Mouse (Mus musculus) heart, embryonic 12.5 days (tissue): ENCODE results near the gene Igf2r. TPM values are rescaled to one million over a fixed set of nuclear protein-coding genes. Genes with fewer than 3 reads are reported as not detected.
"Not testable (repeated sequence)": the region's sequence is repeated elsewhere in the genome, so short reads cannot be mapped to it uniquely, and the experiment has no call there.

Experiments
- ATAC-seq: fragments of 200-750 bp; cut with Nextera tagmentation; 2 replicates; pipeline ENCODE4 v1.8.0; 2017; ENCODE audit warnings: moderate TSS enrichment, moderate library complexity; ENCODE audit not compliant: insufficient number of reproducible peaks, low FRiP score
- H3K27ac ChIP-seq: fragments of 300-500 bp; sonication (generic); 2 replicates; pipeline ENCODE4 v1.5.1; 2016; ENCODE audit warnings: mild to moderate bottlenecking, moderate library complexity; ENCODE audit not compliant: poor library complexity, severe bottlenecking
- H3K27me3 ChIP-seq: fragments of 300-500 bp; sonication (generic); replicated peaks from 2 replicates; pipeline ENCODE4 v1.6.1; 2016; ENCODE audit warnings: mild to moderate bottlenecking, moderate library complexity
- H3K36me3 ChIP-seq: fragments of 300-500 bp; sonication (generic); 2 replicates; pipeline ENCODE4 v1.6.1; 2016; ENCODE audit warnings: mild to moderate bottlenecking, moderate library complexity
- H3K4me1 ChIP-seq: fragments of 300-500 bp; sonication (generic); replicated peaks from 2 replicates; pipeline ENCODE4 v1.6.1; 2016; ENCODE audit warnings: mild to moderate bottlenecking
- H3K4me2 ChIP-seq: fragments of 300-500 bp; sonication (generic); 2 replicates; pipeline ENCODE4 v1.6.1; 2016; ENCODE audit warnings: mild to moderate bottlenecking, moderate library complexity
- H3K4me3 ChIP-seq: fragments of 300-500 bp; sonication (generic); 2 replicates; pipeline ENCODE4 v1.5.1; 2016; ENCODE audit warnings: mild to moderate bottlenecking
- H3K9ac ChIP-seq: fragments of 300-500 bp; sonication (generic); 2 replicates; pipeline ENCODE4 v1.6.1; 2016; ENCODE audit warnings: mild to moderate bottlenecking, moderate library complexity
- H3K9me3 ChIP-seq: fragments of 300-500 bp; sonication (generic); replicated peaks from 2 replicates; pipeline ENCODE4 v1.6.1; 2016; ENCODE audit warnings: mild to moderate bottlenecking, moderate library complexity
- WGBS: fragments of 180-500 bp; shearing (Covaris S2); methylation state at CpG from one replicate; pipeline ENCODE4 v1.1.7; 2016; 5-methylcytosine and 5-hydroxymethylcytosine counted together
- polyA plus RNA-seq: library from polyadenylated mRNA; unstranded; fragments of >200 nt; fragmentation: Nextera tagmentation; extraction: Ambion mirVana; gene quantifications from 2 replicates; pipeline ENCODE4 v1.2.1, GENCODE M21; 2016

Gene Igf2r
- polyA plus RNA-seq, 1 experiment from 2014 or later = 293 TPM

GRCm38 (mm10) chr17:12684928-12685624 is 84.4 kb downstream of the Igf2r start:
- H3K4me1 ChIP-seq = peaks cover 22% of the 10 kb centered on the region
- ATAC-seq = peak; percentile 61
- H3K4me2 ChIP-seq = no peak overlapping the region
- WGBS = 79% methylated on average over 7 of the region's 7 CpGs
- H3K4me3 ChIP-seq = no peak overlapping the region
- no peaks in the 10 kb centered on the region for H3K27me3 ChIP-seq
- 0 out of 2 replicates have a peak, but pooled peaks cover under 1% of the 10 kb centered on the region for H3K9me3 ChIP-seq
- peaks cover 98% of the 10 kb centered on the region for H3K36me3 ChIP-seq
- H3K9ac ChIP-seq = no peak overlapping the region
- H3K27ac ChIP-seq = peak overlapping the region; percentile 31; the same call in 1 of the 2 replicates

GRCm38 (mm10) chr17:12684412-12684811 is 85.1 kb downstream of the Igf2r start:
- Histone ChIP-seq H3K4me2 (no peak overlapping the region), H3K9me3 (peaks cover 7% of the 10 kb centered on the region; the same call in 1 of the 2 replicates), H3K9ac (no peak overlapping the region), H3K27me3 (no peaks in the 10 kb centered on the region), H3K27ac (no peak overlapping the region), H3K36me3 (peaks cover 95% of the 10 kb centered on the region), H3K4me1 (peaks cover 24% of the 10 kb centered on the region), H3K4me3 (no peak overlapping the region)
- no peak for ATAC-seq
- 65% methylated on average over 4 of the region's 4 CpGs for WGBS

- WGBS = 89% methylated on average over 13 of the region's 13 CpGs
- Histone ChIP-seq H3K9ac (no peak overlapping the region), H3K4me2 (no peak overlapping the region), H3K36me3 (peaks cover 87% of the 10 kb centered on the region), H3K4me3 (no peak overlapping the region), H3K27me3 (no peaks in the 10 kb centered on the region), H3K27ac (no peak overlapping the region), H3K9me3 (peaks cover 9% of the 10 kb centered on the region; the same call in 1 of the 2 replicates), H3K4me1 (peaks cover 16% of the 10 kb centered on the region)
- ATAC-seq = no peak
Measured at GRCm38 (mm10) chr17:12683582-12683981, 85.9 kb downstream of the Igf2r start.

GRCm38 (mm10) chr17:12678261-12678660 is 91.2 kb downstream of the Igf2r start:
- Histone ChIP-seq H3K36me3 (peaks cover 34% of the 10 kb centered on the region), H3K4me2 (no peak overlapping the region), H3K9ac (no peak overlapping the region), H3K4me1 (peaks cover 13% of the 10 kb centered on the region; the same call in 1 of the 2 replicates), H3K4me3 (no peak overlapping the region), H3K27ac (no peak overlapping the region), H3K9me3 (peaks cover 9% of the 10 kb centered on the region; the same call in 1 of the 2 replicates), H3K27me3 (no peaks in the 10 kb centered on the region)
- no peak for ATAC-seq

- H3K4me3 ChIP-seq = no peak overlapping the region
- peaks cover 13% of the 10 kb centered on the region; the same call in 1 of the 2 replicates for H3K4me1 ChIP-seq
- H3K9ac ChIP-seq = no peak overlapping the region
- no peak overlapping the region for H3K27ac ChIP-seq
- no peaks in the 10 kb centered on the region for H3K27me3 ChIP-seq
- H3K4me2 ChIP-seq = no peak overlapping the region
- peaks cover 9% of the 10 kb centered on the region; the same call in 1 of the 2 replicates for H3K9me3 ChIP-seq
- H3K36me3 ChIP-seq = peaks cover 24% of the 10 kb centered on the region
- ATAC-seq = no peak
Measured at GRCm38 (mm10) chr17:12677139-12677538, 92.3 kb downstream of the Igf2r start.

- ATAC-seq = no peak
- Histone ChIP-seq H3K36me3 (peaks cover 9% of the 10 kb centered on the region), H3K27me3 (no peaks in the 10 kb centered on the region), H3K4me1 (peaks cover 13% of the 10 kb centered on the region; the same call in 1 of the 2 replicates), H3K4me3 (no peak within 1 kb of the TSS), H3K4me2 (no peak within 1 kb of the TSS), H3K9me3 (peaks cover 9% of the 10 kb centered on the region; the same call in 1 of the 2 replicates), H3K9ac (no peak within 1 kb of the TSS), H3K27ac (no peak within 1 kb of the TSS)
- 77% methylated on average over 7 of the region's 7 CpGs for WGBS
Measured at GRCm38 (mm10) chr17:12675646-12676045, 93.8 kb downstream of the Igf2r start, which contains the start of gene Slc22a1. Gene Slc22a1 (minus strand): TSS chr17:12675829.

GRCm38 (mm10) chr17:12674980-12675379 is 94.5 kb downstream of the Igf2r start:
- H3K27ac ChIP-seq, H3K9ac ChIP-seq, ATAC-seq, H3K4me2 ChIP-seq, H3K36me3 ChIP-seq, H3K27me3 ChIP-seq, H3K4me3 ChIP-seq, H3K9me3 ChIP-seq: not testable (repeated sequence)
- peaks cover 11% of the 10 kb centered on the region for H3K4me1 ChIP-seq
- WGBS = 75% methylated on average over 7 of the region's 7 CpGs

- Histone ChIP-seq H3K27me3 (no peaks in the 10 kb centered on the region), H3K4me1 (peaks cover 22% of the 10 kb centered on the region), H3K27ac (no peak overlapping the region), H3K4me2 (no peak overlapping the region), H3K9me3 (no peaks in the 10 kb centered on the region), H3K9ac (no peak overlapping the region), H3K4me3 (no peak overlapping the region), H3K36me3 (no peaks in the 10 kb centered on the region)
- ATAC-seq = no peak
- 53% methylated on average over 3 of the region's 3 CpGs for WGBS
Measured at GRCm38 (mm10) chr17:12673871-12674270, 95.6 kb downstream of the Igf2r start.

GRCm38 (mm10) chr17:12672285-12672790 is 97.1 kb downstream of the Igf2r start:
- WGBS = 72% methylated on average over 7 of the region's 7 CpGs

GRCm38 (mm10) chr17:12671029-12671605 is 98.3 kb downstream of the Igf2r start:
- no peak overlapping the region for H3K9ac ChIP-seq
- H3K36me3 ChIP-seq = no peaks in the 10 kb centered on the region
- no peak overlapping the region for H3K4me3 ChIP-seq
- peaks cover 41% of the 10 kb centered on the region for H3K4me1 ChIP-seq
- no peak for ATAC-seq
- peak overlapping the region; percentile 88 for H3K27ac ChIP-seq
- H3K4me2 ChIP-seq = no peak overlapping the region
- WGBS = 78% methylated on average over 5 of the region's 5 CpGs
- H3K27me3 ChIP-seq = no peaks in the 10 kb centered on the region
- H3K9me3 ChIP-seq = no peaks in the 10 kb centered on the region

More at GRCm38 (mm10) chr17:12672285-12672790, 97.1 kb downstream of the Igf2r start:
- no peak for ATAC-seq
- no peak overlapping the region for H3K4me2 ChIP-seq
- no peaks in the 10 kb centered on the region for H3K27me3 ChIP-seq
- H3K4me3 ChIP-seq = no peak overlapping the region
- H3K9ac ChIP-seq = no peak overlapping the region
- no peak overlapping the region for H3K27ac ChIP-seq
- H3K36me3 ChIP-seq = no peaks in the 10 kb centered on the region
- H3K4me1 ChIP-seq = peaks cover 36% of the 10 kb centered on the region
- no peaks in the 10 kb centered on the region for H3K9me3 ChIP-seq

GRCm38 (mm10) chr17:12669363-12669679 is 100.1 kb downstream of the Igf2r start:
- Histone ChIP-seq H3K9me3 (no peaks in the 10 kb centered on the region), H3K4me3 (no peak overlapping the region), H3K9ac (0 out of 2 replicates have a peak overlapping the region, but pooled peaks have one; percentile 14), H3K4me1 (peaks cover 37% of the 10 kb centered on the region), H3K4me2 (0 out of 2 replicates have a peak overlapping the region, but pooled peaks have one; percentile 12), H3K27ac (peak overlapping the region; percentile 88), H3K36me3 (no peaks in the 10 kb centered on the region), H3K27me3 (no peaks in the 10 kb centered on the region)
- peak; percentile 90 for ATAC-seq
